In genomic region chr14:13284091-13284844, GRCm38 (mm10) we compare ENCODE assay signal across 8 mouse cellular contexts. TPM values are rescaled to one million over a fixed set of nuclear protein-coding genes. Genes with fewer than 3 reads are reported as not detected.
DNase-seq lines count a peak whose midpoint lies in the region; ATAC-seq and TF ChIP-seq lines count a peak whose summit lies in the region.

Synpr (plus strand) TSS chr14:13284780.

- H3K4me1 ChIP-seq in cortical plate, adult 2 months (ENCODE audit: control insufficient read depth, insufficient read depth, low read length), result no peaks in the 10 kb centered on the region
- no peaks in the 10 kb centered on the region for H3K4me1 ChIP-seq in midbrain, embryonic 16.5 days (ENCODE audit: control insufficient read depth, insufficient read depth, low read length)
- no peaks in the 10 kb centered on the region; the same call in 1 of the 2 replicates for H3K4me1 ChIP-seq in testis, adult 2 months (ENCODE audit: control insufficient read depth, insufficient read depth, low read length)

- peak within 1 kb of the TSS; percentile 62 for H3K9ac ChIP-seq in midbrain, embryonic 16.5 days (ENCODE audit: low read depth, low read length)

- peak; percentile 29 to 62 for DNase-seq in urinary bladder, postnatal 4 days (ENCODE audit: low spot score in 2 of 2)
- DNase-seq in urinary bladder, adult 2 months (ENCODE audit: low spot score), result no peak
- DNase-seq in gastrocnemius, postnatal 4 days (ENCODE audit: low spot score in 2 of 2), result peak; percentile 35 to 60
- DNase-seq in left cerebral cortex, adult 8-10 months (ENCODE audit: low spot score in 2 of 2), result peak; percentile 28 to 57

- H3K27ac ChIP-seq in cortical plate, adult 2 months (ENCODE audit: insufficient read depth, low read length), result no peak within 1 kb of the TSS
- H3K27ac ChIP-seq in midbrain, embryonic 16.5 days (ENCODE audit: low read length), result no peak within 1 kb of the TSS
- H3K27ac ChIP-seq in testis, adult 2 months (ENCODE audit: control insufficient read depth, insufficient read depth, low read depth, low read length), result no peak within 1 kb of the TSS

- WGBS in midbrain, embryonic 16.5 days, result 6% methylated on average over 24 of the region's 27 CpGs

- ATAC-seq in midbrain, embryonic 16.5 days, result peak; percentile 100
- ATAC-seq in megakaryocyte progenitor cell, adult 5-6 weeks (replicated peaks; ENCODE audit: poor library complexity), result no peak

- peak within 1 kb of the TSS; percentile 30 for H3K4me3 ChIP-seq in cortical plate, adult 2 months (ENCODE audit: insufficient read depth, low read length)
- peak within 1 kb of the TSS; percentile 41 for H3K4me3 ChIP-seq in midbrain, embryonic 16.5 days (ENCODE audit: low read depth, low read length)
- peak within 1 kb of the TSS; percentile 23 for H3K4me3 ChIP-seq in testis, adult 2 months (ENCODE audit: control insufficient read depth, low read depth, low read length)

- no peaks in the 10 kb centered on the region; the same call in 1 of the 2 replicates for H3K27me3 ChIP-seq in midbrain, embryonic 16.5 days (ENCODE audit: control insufficient read depth, insufficient read depth, low read depth, low read length)
- no peaks in the 10 kb centered on the region for H3K27me3 ChIP-seq in testis, adult 2 months (ENCODE audit: control insufficient read depth, insufficient read depth, low read length)

- TF ChIP-seq POLR2A in cortical plate, adult 2 months (IDR thresholded peaks at IDR 0.05; ENCODE audit: extremely low read depth, insufficient read depth, low read length), result no peak
- no peak for TF ChIP-seq POLR2A in testis, adult 2 months (IDR thresholded peaks at IDR 0.05; ENCODE audit: control insufficient read depth, low read depth, low read length)

- H3K36me3 ChIP-seq in midbrain, embryonic 16.5 days (ENCODE audit: control insufficient read depth, insufficient read depth, low read length), result no peaks in the 10 kb centered on the region
- no peaks in the 10 kb centered on the region for H3K36me3 ChIP-seq in testis, adult 2 months (ENCODE audit: control insufficient read depth, insufficient read depth, low read length)

- H3K4me2 ChIP-seq in midbrain, embryonic 16.5 days (ENCODE audit: low read length), result peak within 1 kb of the TSS; percentile 85

- no peak for TF ChIP-seq CTCF in cortical plate, adult 2 months (IDR thresholded peaks at IDR 0.05; ENCODE audit: extremely low read depth, insufficient read depth, low read length)
- no peak for TF ChIP-seq CTCF in testis, adult 2 months (IDR thresholded peaks at IDR 0.05; ENCODE audit: control insufficient read depth, insufficient read depth, insufficient replicate concordance, low read depth, low read length)

- no peaks in the 10 kb centered on the region for H3K9me3 ChIP-seq in midbrain, embryonic 16.5 days (replicated peaks; ENCODE audit: control insufficient read depth, low read length, poor library complexity, severe bottlenecking)

RNA-seq across cellular contexts. Expression of gene Synpr, which starts in this region (rescaled TPM):
- polyA plus RNA-seq in urinary bladder, adult 2 months (2012; rRNA removed), result 0.32 and 0.47 TPM in 2 replicates
- 73.7 and 88.4 TPM in 2 replicates for polyA plus RNA-seq in cortical plate, adult 2 months (2012; rRNA removed)
- 1 to 10 TPM in 1 of 2 experiments, under 1 TPM in 1; 0.41 to 1.0 TPM for total RNA-seq in gastrocnemius, postnatal 4 days (2021)
- total RNA-seq in left cerebral cortex, adult 8-10 months (2022), result 100 to 1,000 TPM; 121 to 163 (median 141) TPM
- polyA plus RNA-seq in midbrain, embryonic 16.5 days (2015; fragmentation: Nextera tagmentation; extraction: Ambion mirVana), result 45.9 and 47.1 TPM in 2 replicates
- 0.25 TPM in 1 of 2 replicates, not detected in the other for polyA plus RNA-seq in testis, adult 2 months (2012; rRNA removed)
- total RNA-seq in megakaryocyte progenitor cell, adult 5-6 weeks (2015), result not detected in 2 replicates
- total RNA-seq in megakaryocyte progenitor cell, adult 5-6 weeks (2017), result not detected in 2 replicates

Comparison
In these comparisons a context has a peak if more than half of its experiments do, and no peak if none do; other contexts are left out.
1. RNA of gene Synpr (total RNA-seq): 121 to 163 TPM in left cerebral cortex, adult 8-10 months; 0.41 to 1.0 TPM in gastrocnemius, postnatal 4 days and not detected in megakaryocyte progenitor cell, adult 5-6 weeks; every median in the first group is over 10 times any median in the second.
2. RNA of gene Synpr (polyA plus RNA-seq): 73.7 to 88.4 TPM in cortical plate, adult 2 months and 45.9 to 47.1 TPM in midbrain, embryonic 16.5 days; 0.32 to 0.47 TPM in urinary bladder, adult 2 months and 0.25 TPM in testis, adult 2 months; every median in the first group is over 10 times any median in the second.
3. Peak in every context shown above with its lines, with median percentiles within 50 percentile points of each other: H3K4me3 ChIP-seq.